Mouse (Mus musculus) kidney, adult 9 months (tissue): ENCODE data around the gene Tfb2m.

ENCODE experiments used
- DNase-seq: peaks from one replicate; pipeline ENCODE4 v3.0.0; 2022

Gene Tfb2m

GRCm38 (mm10) chr1:179492908-179493307 lies 53.2 kb downstream of the Tfb2m start:
- no peak for DNase-seq

GRCm38 (mm10) chr1:179488520-179488919 lies 57.5 kb downstream of the Tfb2m start:
- no peak for DNase-seq

DNA sequence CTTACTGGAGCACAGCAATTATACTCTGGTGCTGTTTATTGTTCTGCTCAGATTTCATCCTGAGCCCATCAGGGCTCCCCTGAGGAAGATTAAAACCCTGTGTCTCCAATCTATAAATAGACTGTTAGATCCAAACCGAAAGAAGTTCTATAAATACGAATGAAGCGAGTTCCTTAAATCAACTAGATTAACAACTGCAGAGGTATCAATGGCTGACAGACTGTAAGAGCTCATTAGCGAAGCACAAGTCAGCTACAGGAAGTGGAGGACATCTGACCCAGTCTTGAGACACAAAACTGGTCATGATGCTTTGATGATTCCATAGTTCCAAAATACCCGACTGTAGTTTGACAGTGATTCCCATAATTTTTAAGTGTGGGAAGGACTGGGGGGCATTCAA lies 58.1 kb downstream of the Tfb2m start:
- no peak for DNase-seq

GRCm38 (mm10) chr1:179487238-179487637 lies 58.8 kb downstream of the Tfb2m start:
- no peak for DNase-seq

DNA sequence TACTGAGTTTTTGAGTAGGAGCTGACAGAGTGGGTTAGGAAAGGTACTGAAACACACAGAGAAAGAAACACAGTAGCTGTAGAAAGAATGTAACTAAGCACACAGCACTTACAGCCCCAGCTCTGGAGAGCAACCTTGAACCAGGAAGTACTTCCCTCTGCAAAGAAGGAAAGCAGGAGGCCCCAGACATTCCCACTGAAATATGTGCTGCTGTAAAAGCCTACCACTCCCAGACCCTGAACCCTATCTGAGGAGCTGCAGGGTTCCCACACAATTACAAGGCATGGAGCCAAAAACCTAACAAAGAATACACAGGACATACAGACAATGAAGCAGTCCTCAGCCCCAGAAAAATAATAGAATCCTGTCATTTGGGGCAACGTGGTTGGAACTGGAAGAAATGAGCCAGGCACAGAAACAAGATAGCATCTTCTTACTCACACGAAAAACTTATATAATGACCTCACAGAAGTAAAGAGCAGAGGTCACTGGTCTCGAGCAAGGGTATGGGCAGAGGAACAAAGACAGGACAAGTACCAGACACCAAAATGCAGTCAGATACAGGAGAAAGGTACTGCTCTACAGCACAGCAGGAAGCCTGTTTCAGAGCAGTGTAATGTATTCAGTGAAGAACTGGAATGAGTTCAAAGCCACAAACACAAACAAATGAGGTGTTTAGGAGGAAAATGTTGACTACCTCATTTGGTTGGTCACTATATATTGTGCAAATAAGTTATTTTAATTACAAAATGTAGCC lies 60.1 kb downstream of the Tfb2m start:
- DNase-seq: no peak

GRCm38 (mm10) chr1:179480862-179481261 lies 65.2 kb downstream of the Tfb2m start:
- no peak for DNase-seq
